Mouse (Mus musculus) kidney, embryonic 16.5 days (tissue): Measurements from ENCODE around the gene 4930432K21Rik. TPM values are rescaled to one million over a fixed set of nuclear protein-coding genes. Genes with fewer than 3 reads are reported as not detected.

Experiments used
- ATAC-seq: fragments of 200-750 bp; cut with Nextera tagmentation; 2 replicates; pipeline ENCODE4 v1.8.0; 2017; ENCODE audit warnings: moderate TSS enrichment; ENCODE audit not compliant: low FRiP score, low TSS enrichment
- H3K27ac ChIP-seq: fragments of 300-500 bp; sonication (generic); 2 replicates; pipeline ENCODE4 v1.5.1; 2014; ENCODE audit warnings: low read length
- H3K27me3 ChIP-seq: fragments of 300-500 bp; sonication (generic); 2 replicates; pipeline ENCODE4 v1.6.1; 2014; ENCODE audit warnings: low read length, control low read depth, mixed read lengths; ENCODE audit not compliant: insufficient read depth
- H3K36me3 ChIP-seq: fragments of 300-500 bp; sonication (generic); 2 replicates; pipeline ENCODE4 v1.6.1; 2014; ENCODE audit warnings: low read length, control low read depth, mixed read lengths; ENCODE audit not compliant: insufficient read depth
- H3K4me1 ChIP-seq: fragments of 300-500 bp; sonication (generic); 2 replicates; pipeline ENCODE4 v1.6.1; 2014; ENCODE audit warnings: low read length, control low read depth, mixed read lengths; ENCODE audit not compliant: insufficient read depth
- H3K4me2 ChIP-seq: fragments of 300-500 bp; sonication (generic); replicated peaks from 2 replicates; pipeline ENCODE4 v1.6.1; 2014; ENCODE audit warnings: low read depth, low read length
- H3K4me3 ChIP-seq: fragments of 300-500 bp; sonication (generic); 2 replicates; pipeline ENCODE4 v1.5.1; 2014; ENCODE audit warnings: mild to moderate bottlenecking, low read length
- H3K9ac ChIP-seq: fragments of 300-500 bp; sonication (generic); replicated peaks from 2 replicates; pipeline ENCODE4 v1.6.1; 2014; ENCODE audit warnings: low read length
- H3K9me3 ChIP-seq: fragments of 300-500 bp; sonication (generic); 2 replicates; pipeline ENCODE4 v1.6.1; 2016; ENCODE audit warnings: low read length, control low read depth
- WGBS: fragments of 180-500 bp; shearing (Covaris S2); extraction: QIAGEN DNeasy Blood & Tissue Kit; methylation state at CpG from one replicate; pipeline ENCODE4 v1.1.7; 2014; 5-methylcytosine and 5-hydroxymethylcytosine counted together
- microRNA counts: library from miRNA; unstranded; fragments of <30 nt; microRNA quantifications from one replicate; lab custom pipeline; 2016
- microRNA-seq: library from miRNA; unstranded; fragments of <30 nt; microRNA quantifications from one replicate; pipeline ENCODE4, GENCODE M21; 2016
- polyA plus RNA-seq: library from polyadenylated mRNA; unstranded; fragments of >200 nt; fragmentation: Nextera tagmentation; extraction: Ambion mirVana; gene quantifications from 2 replicates; pipeline ENCODE4 v1.2.1, GENCODE M21; 2015

Gene 4930432K21Rik
- polyA plus RNA-seq, 1 experiment from 2014 or later, result 1.7 TPM

DNA sequence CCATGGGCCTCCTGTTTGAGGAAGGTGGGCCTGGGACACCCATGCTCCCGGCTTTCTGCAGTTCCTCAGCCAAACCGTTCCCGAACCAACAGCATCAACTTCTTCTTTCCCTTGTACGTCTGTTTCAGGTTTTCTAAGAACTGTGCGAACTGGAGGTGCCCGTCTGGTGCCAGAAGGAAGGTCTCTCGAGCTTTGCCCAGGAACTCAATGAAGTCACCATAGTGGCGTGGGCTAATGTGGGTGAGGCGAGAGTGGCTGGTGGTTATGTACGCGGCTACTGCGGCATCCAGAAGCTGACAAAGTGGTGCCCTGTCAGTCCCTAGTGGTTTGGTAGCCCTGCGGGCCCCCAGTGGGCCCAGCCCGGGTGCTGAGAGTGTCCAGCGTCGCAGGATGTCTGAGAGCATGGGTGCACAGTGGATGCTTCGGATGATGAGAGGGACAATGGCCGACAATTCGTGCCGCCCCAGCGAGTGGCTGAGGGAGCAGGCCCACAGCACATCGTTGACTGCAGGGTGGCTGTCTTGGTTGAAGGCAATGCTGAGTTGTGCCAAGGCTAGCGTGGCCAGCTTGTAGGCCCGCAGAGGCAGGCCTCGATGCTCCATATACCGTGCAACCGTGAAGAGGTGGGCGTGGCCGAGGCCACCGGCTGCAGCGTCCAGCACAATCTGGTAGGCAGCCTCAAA is 64.2 kb downstream of the 4930432K21Rik start:
- Histone ChIP-seq H3K36me3 (peaks cover 67% of the 10 kb centered on the region), H3K4me1 (peaks cover 34% of the 10 kb centered on the region), H3K4me3 (no peak overlapping the region), H3K27ac (no peak overlapping the region), H3K27me3 (no peaks in the 10 kb centered on the region), H3K9ac (no peak overlapping the region), H3K4me2 (no peak overlapping the region), H3K9me3 (no peaks in the 10 kb centered on the region)
- 88% methylated on average over 31 of the region's 31 CpGs for WGBS
- ATAC-seq, result no peak

DNA sequence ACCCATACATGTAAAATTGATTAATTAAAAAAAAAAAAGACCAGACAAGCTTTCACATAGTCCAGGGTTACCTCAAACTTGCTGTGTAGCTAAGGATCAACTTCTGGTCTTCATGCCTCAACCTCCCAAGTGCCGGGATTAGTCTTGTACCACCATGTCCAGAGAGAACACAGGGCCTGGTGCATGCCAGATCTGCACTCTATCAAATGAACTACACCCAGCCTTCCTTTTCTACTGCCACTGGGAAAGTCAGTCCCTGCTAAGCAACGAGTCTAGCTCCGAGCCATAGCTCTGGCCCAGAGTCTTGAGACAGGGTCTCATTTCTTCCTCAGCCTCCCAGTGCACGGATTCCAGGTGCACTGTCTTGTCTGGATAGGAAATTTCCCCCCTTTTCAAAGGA is 65.5 kb downstream of the 4930432K21Rik start:
- Histone ChIP-seq H3K4me2 (no peak overlapping the region), H3K4me3 (no peak overlapping the region), H3K36me3 (peaks cover 76% of the 10 kb centered on the region), H3K9ac (no peak overlapping the region), H3K4me1 (peaks cover 22% of the 10 kb centered on the region), H3K27ac (no peak overlapping the region), H3K9me3 (no peaks in the 10 kb centered on the region), H3K27me3 (no peaks in the 10 kb centered on the region)
- WGBS, result 94% methylated on average over 4 of the region's 4 CpGs
- ATAC-seq, result no peak

DNA sequence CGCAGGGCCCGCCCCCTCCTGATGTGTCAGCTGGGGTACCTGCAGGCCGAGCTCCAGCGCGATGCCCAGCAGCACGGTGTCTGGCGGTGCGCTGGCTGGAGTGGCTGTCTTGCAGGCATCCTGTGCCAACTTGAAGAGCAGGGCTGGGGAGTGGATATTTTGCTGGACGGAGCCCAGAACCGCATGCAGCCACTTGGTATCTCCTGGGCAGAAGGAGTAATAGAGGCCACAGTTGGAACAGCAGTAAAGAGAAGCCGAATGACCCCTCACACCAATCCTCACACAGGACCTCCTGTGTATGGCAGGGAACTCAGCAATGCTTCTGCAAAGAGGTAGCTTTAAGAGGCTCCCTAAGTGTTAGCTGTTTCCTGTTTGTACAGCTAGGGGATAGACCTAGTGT is 69.4 kb downstream of the 4930432K21Rik start:
- H3K9me3 ChIP-seq, result no peaks in the 10 kb centered on the region
- no peak overlapping the region for H3K9ac ChIP-seq
- no peak for ATAC-seq
- H3K4me3 ChIP-seq, result no peak overlapping the region
- no peaks in the 10 kb centered on the region for H3K4me1 ChIP-seq
- no peak overlapping the region for H3K27ac ChIP-seq
- 97% methylated on average over 11 of the region's 11 CpGs for WGBS
- peaks cover 81% of the 10 kb centered on the region for H3K36me3 ChIP-seq
- no peak overlapping the region for H3K4me2 ChIP-seq
- H3K27me3 ChIP-seq, result no peaks in the 10 kb centered on the region

DNA sequence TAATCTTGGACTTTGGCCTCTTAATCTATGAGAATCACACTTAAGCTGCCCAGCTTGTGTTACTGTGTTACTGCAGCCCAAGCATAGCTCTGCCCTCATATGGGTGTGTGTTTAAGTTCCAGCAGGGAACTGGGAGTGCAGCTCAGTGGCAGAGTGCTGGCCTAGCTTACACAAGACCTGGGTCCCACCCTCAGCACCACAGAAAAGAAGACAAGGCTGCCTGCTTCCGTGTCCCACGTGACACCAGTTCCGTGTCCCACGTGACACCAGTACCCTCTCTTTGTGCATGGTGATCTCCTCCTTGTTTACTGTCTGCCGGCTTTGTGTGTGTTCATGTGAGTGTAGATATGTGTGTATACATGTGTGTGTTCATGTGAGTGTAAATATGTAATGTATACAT is 70.3 kb downstream of the 4930432K21Rik start:
- Histone ChIP-seq H3K27ac (no peak overlapping the region), H3K36me3 (peaks cover 81% of the 10 kb centered on the region), H3K9ac (no peak overlapping the region), H3K4me1 (no peaks in the 10 kb centered on the region), H3K4me3 (no peak overlapping the region), H3K27me3 (no peaks in the 10 kb centered on the region), H3K4me2 (no peak overlapping the region), H3K9me3 (no peaks in the 10 kb centered on the region)
- 96% methylated on average over 5 of the region's 5 CpGs for WGBS
- ATAC-seq, result no peak

DNA sequence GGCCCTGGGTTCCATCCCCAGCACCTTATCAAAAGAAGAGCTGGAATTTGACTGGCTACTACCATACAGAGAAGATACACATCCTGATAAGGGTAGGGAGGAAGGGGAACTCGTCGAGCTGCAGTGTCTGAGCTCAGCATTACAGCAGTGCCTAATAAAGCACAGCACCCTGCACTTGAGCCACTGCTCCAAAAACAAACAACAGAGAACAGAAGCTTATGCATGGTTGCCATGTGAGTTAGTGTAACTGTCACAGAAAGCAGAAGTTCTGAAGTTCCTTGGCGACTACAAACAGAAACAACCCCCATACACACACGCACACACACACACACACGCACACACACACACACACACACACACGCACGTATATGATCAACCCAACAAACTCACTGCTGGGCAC is 72.3 kb downstream of the 4930432K21Rik start:
- H3K36me3 ChIP-seq, result peaks cover 81% of the 10 kb centered on the region
- no peaks in the 10 kb centered on the region for H3K27me3 ChIP-seq
- 79% methylated on average over 7 of the region's 7 CpGs for WGBS
- no peaks in the 10 kb centered on the region for H3K9me3 ChIP-seq
- no peak overlapping the region for H3K9ac ChIP-seq
- ATAC-seq, result no peak
- no peak overlapping the region for H3K4me3 ChIP-seq
- no peak overlapping the region for H3K27ac ChIP-seq
- no peaks in the 10 kb centered on the region for H3K4me1 ChIP-seq
- no peak overlapping the region for H3K4me2 ChIP-seq

MicroRNA genes within 50 kb of the gene (microRNA counts, 519-probe panel; counts per million panel counts)
- 2,766 counts per million, percentile 66 among the panel's probes with 10 or more counts for microRNA mmu-miR-181c (lab: Ali Mortazavi, UCI)
- 4,189 counts per million, percentile 92 among the panel's probes with 10 or more counts for microRNA mmu-miR-23a (lab: Ali Mortazavi, UCI)
- microRNA mmu-miR-27a (lab: Ali Mortazavi, UCI), result 4,553 counts per million, percentile 94 among the panel's probes with 10 or more counts

Small RNAs within 50 kb of the gene (microRNA-seq; reads per million reads assigned to microRNA genes)
- gene Gm25110 (not detected), gene Mir181c (4,506 reads per million, percentile 91 among the genes with 10 or more reads in this experiment), gene Mir181d (3,520 reads per million, percentile 89 among the genes with 10 or more reads in this experiment), gene Mir23a (13,818 reads per million, percentile 96 among the genes with 10 or more reads in this experiment), gene Mir24-2 (not detected), gene Mir27a (208 reads per million, percentile 65 among the genes with 10 or more reads in this experiment), gene Mir3074-2 (not detected)

Other genes starting within 250 kb of the 4930432K21Rik start
- gene Adgrl1, start 247.9 kb upstream of the 4930432K21Rik start, polyA plus RNA-seq, result 17.8 and 19.6 TPM in 2 replicates
- 0.85 and 1.0 TPM in 2 replicates for gene Gm10644, start 192.8 kb upstream of the 4930432K21Rik start, polyA plus RNA-seq
- gene Asf1b, start 192.5 kb upstream of the 4930432K21Rik start, polyA plus RNA-seq, result 58.2 and 65.1 TPM in 2 replicates
- gene Prkaca, start 175.0 kb upstream of the 4930432K21Rik start, polyA plus RNA-seq, result 105 and 143 TPM in 2 replicates
- 9.4 and 11.6 TPM in 2 replicates for gene Samd1, start 150.4 kb upstream of the 4930432K21Rik start, polyA plus RNA-seq
- gene 1700067K01Rik, start 146.5 kb upstream of the 4930432K21Rik start, polyA plus RNA-seq, result 0.51 and 1.1 TPM in 2 replicates
- 7.5 and 9.0 TPM in 2 replicates for gene 2210011C24Rik, start 135.9 kb upstream of the 4930432K21Rik start, polyA plus RNA-seq
- gene Palm3, start 126.6 kb upstream of the 4930432K21Rik start, polyA plus RNA-seq, result 15.5 and 16.7 TPM in 2 replicates
- gene Il27ra, start 105.4 kb upstream of the 4930432K21Rik start, polyA plus RNA-seq, result 2.9 TPM in 2 replicates
- gene Rln3, start 103.0 kb upstream of the 4930432K21Rik start, polyA plus RNA-seq, result not detected in 2 replicates
- gene Gm10643, start 82.9 kb upstream of the 4930432K21Rik start, polyA plus RNA-seq, result 1.2 TPM in 2 replicates
- 10.5 and 11.2 TPM in 2 replicates for gene Rfx1, start 81.2 kb upstream of the 4930432K21Rik start, polyA plus RNA-seq
- 11.0 and 11.3 TPM in 2 replicates for gene Dcaf15, start 43.3 kb upstream of the 4930432K21Rik start, polyA plus RNA-seq
- gene Podnl1, start 22.0 kb upstream of the 4930432K21Rik start, polyA plus RNA-seq, result 0.24 and 0.30 TPM in 2 replicates
- gene Cc2d1a, start 89 bp upstream of the 4930432K21Rik start, polyA plus RNA-seq, result 29.0 and 31.1 TPM in 2 replicates
- gene Nanos3, start 37.2 kb downstream of the 4930432K21Rik start, polyA plus RNA-seq, result 2.6 and 3.1 TPM in 2 replicates
- gene Zswim4, start 89.0 kb downstream of the 4930432K21Rik start, polyA plus RNA-seq, result 18.3 and 18.5 TPM in 2 replicates
- gene D8Ertd738e, start 101.7 kb downstream of the 4930432K21Rik start, polyA plus RNA-seq, result 321 and 330 TPM in 2 replicates
- 70.1 and 71.1 TPM in 2 replicates for gene Mri1, start 109.3 kb downstream of the 4930432K21Rik start, polyA plus RNA-seq
- 20.5 and 22.6 TPM in 2 replicates for gene Ccdc130, start 122.4 kb downstream of the 4930432K21Rik start, polyA plus RNA-seq
- gene Cacna1a, start 240.4 kb downstream of the 4930432K21Rik start, polyA plus RNA-seq, result 2.0 and 3.0 TPM in 2 replicates